Mouse (Mus musculus) stomach, postnatal 0 days (tissue): ENCODE data around the gene Ccrl2. TPM values are rescaled to one million over a fixed set of nuclear protein-coding genes. Genes with fewer than 3 reads are reported as not detected.

ENCODE experiments used
- ATAC-seq: fragments of 200-750 bp; cut with Nextera tagmentation; 2 replicates; pipeline ENCODE4 v1.8.0; 2017; ENCODE audit not compliant: low FRiP score, low TSS enrichment
- DNase-seq: peaks from one replicate; pipeline ENCODE4 v3.0.0-alpha.2; 2016; ENCODE audit warnings: low spot score
- H3K27ac ChIP-seq: fragments of 300-500 bp; sonication (generic); replicated peaks from 2 replicates; pipeline ENCODE4 v1.5.1; 2014; ENCODE audit warnings: mild to moderate bottlenecking, control low read depth
- H3K27me3 ChIP-seq: fragments of 300-500 bp; sonication (generic); 2 replicates; pipeline ENCODE4 v1.6.1; 2014; ENCODE audit warnings: low read length; ENCODE audit not compliant: control insufficient read depth, insufficient read depth
- H3K36me3 ChIP-seq: fragments of 300-500 bp; sonication (generic); 2 replicates; pipeline ENCODE4 v1.6.1; 2014; ENCODE audit warnings: low read length, mixed read lengths; ENCODE audit not compliant: control insufficient read depth, insufficient read depth
- H3K4me1 ChIP-seq: fragments of 300-500 bp; sonication (generic); replicated peaks from 2 replicates; pipeline ENCODE4 v1.6.1; 2014; ENCODE audit warnings: antibody characterized with exemption; ENCODE audit not compliant: control insufficient read depth, insufficient read depth
- H3K4me2 ChIP-seq: fragments of 300-500 bp; sonication (generic); replicated peaks from 2 replicates; pipeline ENCODE4 v1.6.1; 2014; ENCODE audit warnings: low read depth, mild to moderate bottlenecking, control low read depth, moderate library complexity
- H3K4me3 ChIP-seq: fragments of 300-500 bp; sonication (generic); 2 replicates; pipeline ENCODE4 v1.5.1; 2014; ENCODE audit warnings: low read depth, low read length, control low read depth
- H3K9ac ChIP-seq: fragments of 300-500 bp; sonication (generic); 2 replicates; pipeline ENCODE4 v1.6.1; 2014; ENCODE audit warnings: mild to moderate bottlenecking, low read length, control low read depth, mixed read lengths
- H3K9me3 ChIP-seq: fragments of 300-500 bp; sonication (generic); 2 replicates; pipeline ENCODE4 v1.6.1; 2016; ENCODE audit warnings: low read length; ENCODE audit not compliant: control insufficient read depth
- CTCF ChIP-seq: IDR thresholded peaks from 2 replicates; pipeline ENCODE4 v1.5.1; 2016; ENCODE audit warnings: antibody characterized with exemption, low read depth, mild to moderate bottlenecking, moderate library complexity
- EP300 ChIP-seq: optimal IDR thresholded peaks from 2 replicates; pipeline ENCODE3; 2016; ENCODE audit warnings: antibody characterized with exemption
- WGBS: fragments of 180-500 bp; shearing (Covaris S2); extraction: QIAGEN DNeasy Blood & Tissue Kit; methylation state at CpG from one replicate; pipeline ENCODE4 v1.1.7; 2014; 5-methylcytosine and 5-hydroxymethylcytosine counted together
- polyA plus RNA-seq: library from polyadenylated mRNA; unstranded; fragments of >200 nt; fragmentation: Nextera tagmentation; extraction: Ambion mirVana; gene quantifications from 2 replicates; pipeline ENCODE4 v1.2.1, GENCODE M21; 2015

The Ccrl2 gene
- polyA plus RNA-seq, 1 experiment from 2014 or later, result 2.0 TPM

DNA sequence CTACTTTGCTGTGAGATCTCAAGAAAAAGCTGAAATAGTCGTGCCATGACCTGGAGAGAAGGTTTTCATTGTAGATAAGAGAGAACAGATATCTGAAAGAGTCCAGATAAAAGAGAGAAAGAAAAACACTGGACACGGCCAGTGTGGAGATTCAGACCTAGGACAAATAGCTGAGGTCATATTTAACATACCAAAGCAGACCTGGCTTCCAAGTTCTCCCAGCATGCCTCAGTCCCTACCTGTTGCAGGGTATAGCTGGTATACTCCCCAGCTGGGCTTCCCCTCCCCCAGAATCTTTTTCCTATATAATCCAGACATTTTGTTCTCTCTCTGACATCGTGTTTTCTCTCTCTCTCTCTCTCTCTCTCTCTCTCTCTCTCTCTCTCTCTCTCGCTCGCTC is 30.6 kb upstream of the Ccrl2 start:
- no peak for ATAC-seq
- DNase-seq, result no peak

DNA sequence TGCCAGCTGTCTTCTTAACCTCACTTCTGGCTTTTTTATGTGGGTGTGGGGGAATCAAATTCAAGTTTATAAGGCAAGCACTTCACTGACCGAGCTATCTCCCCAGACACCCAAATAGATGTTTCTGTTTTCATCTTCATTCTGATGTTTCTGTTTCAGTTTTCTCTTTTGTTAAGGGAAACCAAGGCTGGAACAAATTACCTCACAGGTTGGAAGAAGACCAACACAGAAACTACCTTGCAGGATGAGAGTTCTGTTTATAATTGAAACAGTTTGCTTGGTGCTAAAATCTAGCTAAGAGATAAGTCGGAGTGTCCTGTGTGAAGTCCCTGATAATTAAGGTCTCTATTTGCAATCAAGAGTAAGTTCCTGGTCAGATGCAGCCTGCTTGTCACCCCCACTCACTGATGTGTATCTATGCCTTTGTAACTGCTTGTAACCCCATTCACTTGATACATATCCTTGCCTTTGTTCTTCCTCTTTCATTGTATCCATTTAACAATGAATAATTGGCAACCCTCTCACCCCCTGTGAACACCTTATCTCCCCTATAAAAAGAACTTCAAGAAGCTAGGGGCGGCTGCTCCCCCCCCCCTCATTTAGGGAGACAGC is 29.8 kb upstream of the Ccrl2 start:
- ATAC-seq, result no peak
- H3K27ac ChIP-seq, result no peak overlapping the region
- TF ChIP-seq EP300 (no peak), CTCF (no peak)

More for the DNA sequence above, 30.6 kb upstream of the Ccrl2 start:
- Histone ChIP-seq H3K27ac (no peak overlapping the region), H3K9ac (no peak overlapping the region), H3K4me2 (no peak overlapping the region), H3K27me3 (no peaks in the 10 kb centered on the region), H3K9me3 (no peaks in the 10 kb centered on the region), H3K4me3 (no peak overlapping the region), H3K4me1 (no peaks in the 10 kb centered on the region), H3K36me3 (no peaks in the 10 kb centered on the region)
- TF ChIP-seq EP300, result no peak
- TF ChIP-seq CTCF, result no peak
- WGBS, result 26% methylated on average over 5 of the region's 5 CpGs

GRCm38 (mm10) chr9:111086137-111086536 is 28.8 kb upstream of the Ccrl2 start:
- Histone ChIP-seq H3K27ac (no peak overlapping the region), H3K9me3 (no peaks in the 10 kb centered on the region), H3K4me2 (no peak overlapping the region), H3K4me3 (no peak overlapping the region), H3K4me1 (no peaks in the 10 kb centered on the region), H3K9ac (no peak overlapping the region), H3K36me3 (no peaks in the 10 kb centered on the region), H3K27me3 (no peaks in the 10 kb centered on the region)
- TF ChIP-seq CTCF (no peak), EP300 (no peak)
- DNase-seq (no peak), ATAC-seq (no peak)
- 63% methylated on average over 6 of the region's 6 CpGs for WGBS

More for the DNA sequence above, 29.8 kb upstream of the Ccrl2 start:
- Histone ChIP-seq H3K9ac (no peak overlapping the region), H3K9me3 (no peaks in the 10 kb centered on the region), H3K4me2 (no peak overlapping the region), H3K4me1 (no peaks in the 10 kb centered on the region), H3K27me3 (no peaks in the 10 kb centered on the region), H3K36me3 (no peaks in the 10 kb centered on the region), H3K4me3 (no peak overlapping the region)
- no peak for DNase-seq
- WGBS, result 38% methylated on average over 3 of the region's 3 CpGs

- Histone ChIP-seq H3K9me3 (no peaks in the 10 kb centered on the region), H3K36me3 (no peaks in the 10 kb centered on the region), H3K4me3 (no peak overlapping the region), H3K27ac (no peak overlapping the region), H3K9ac (no peak overlapping the region), H3K27me3 (no peaks in the 10 kb centered on the region), H3K4me2 (no peak overlapping the region), H3K4me1 (no peaks in the 10 kb centered on the region)
- DNase-seq, result no peak
- no peak for TF ChIP-seq CTCF
- no peak for TF ChIP-seq EP300
- ATAC-seq, result no peak
- WGBS, result 38% methylated on average over 4 of the region's 4 CpGs
Observed at GRCm38 (mm10) chr9:111085329-111085728, 28.0 kb upstream of the Ccrl2 start.

DNA sequence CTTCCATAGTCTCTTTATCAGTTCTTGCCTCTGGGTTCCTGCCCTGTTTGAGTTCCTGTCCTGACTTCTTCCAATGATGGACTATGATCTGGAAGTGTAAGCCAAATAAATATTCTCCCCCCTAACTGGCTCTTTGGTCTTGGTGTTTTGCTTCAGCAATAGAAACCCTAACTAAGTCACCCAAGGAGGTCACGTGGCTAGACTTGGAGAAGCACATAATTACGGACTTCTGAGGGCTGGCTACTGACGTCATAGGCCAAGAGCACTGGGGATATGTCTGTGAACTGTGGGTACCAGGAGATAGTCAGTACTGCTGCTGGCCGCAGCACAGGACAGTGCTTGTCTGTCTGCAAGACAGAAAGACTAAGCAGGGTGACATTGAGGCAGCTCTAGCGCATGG is 24.4 kb upstream of the Ccrl2 start:
- no peaks in the 10 kb centered on the region for H3K27me3 ChIP-seq
- H3K4me2 ChIP-seq, result no peak overlapping the region
- no peak overlapping the region for H3K9ac ChIP-seq
- TF ChIP-seq EP300, result no peak
- TF ChIP-seq CTCF, result no peak
- no peaks in the 10 kb centered on the region for H3K4me1 ChIP-seq
- no peak overlapping the region for H3K4me3 ChIP-seq
- no peaks in the 10 kb centered on the region for H3K36me3 ChIP-seq
- WGBS, result 83% methylated on average over 5 of the region's 5 CpGs
- DNase-seq (no peak), ATAC-seq (no peak)
- H3K27ac ChIP-seq, result no peak overlapping the region
- no peaks in the 10 kb centered on the region for H3K9me3 ChIP-seq

- Histone ChIP-seq H3K9me3 (no peaks in the 10 kb centered on the region), H3K4me1 (no peaks in the 10 kb centered on the region), H3K4me3 (no peak overlapping the region), H3K9ac (no peak overlapping the region), H3K36me3 (no peaks in the 10 kb centered on the region), H3K27ac (no peak overlapping the region), H3K27me3 (no peaks in the 10 kb centered on the region), H3K4me2 (no peak overlapping the region)
- DNase-seq, result no peak
- WGBS, result 81% methylated on average over 8 of the region's 8 CpGs
- no peak for ATAC-seq
- TF ChIP-seq CTCF, result no peak
Observed at GRCm38 (mm10) chr9:111080801-111081200, 23.5 kb upstream of the Ccrl2 start.
